Mouse (Mus musculus): ENCODE results near the gene Snx10. TPM values are rescaled to one million over a fixed set of nuclear protein-coding genes. Genes with fewer than 3 reads are reported as not detected.
"Not testable (repeated sequence)": the region's sequence is repeated elsewhere in the genome, so short reads cannot be mapped to it uniquely, and the experiment has no call there.

Gene Snx10
- 44.4 and 61.5 TPM in 2 replicates for polyA plus RNA-seq (2014; fragmentation: Nextera tagmentation; extraction: Ambion mirVana)

- ATAC-seq (peak; percentile 76), DNase-seq (ENCODE audit: low spot score) (peak; percentile 73)
- WGBS, result under 1% methylated on average over 47 of the region's 47 CpGs
- Histone ChIP-seq H3K4me1 (ENCODE audit: control insufficient read depth, insufficient read depth, low read length) (peaks cover 6% of the 10 kb centered on the region; the same call in 1 of the 2 replicates), H3K4me3 (ENCODE audit: low read depth, low read length) (peak within 1 kb of the TSS; percentile 70), H3K27ac (ENCODE audit: low read depth, low read length) (peak within 1 kb of the TSS; percentile 57; the same call in 1 of the 2 replicates), H3K27me3 (replicated peaks; ENCODE audit: control insufficient read depth, insufficient read depth, low read length) (no peaks in the 10 kb centered on the region), H3K36me3 (ENCODE audit: control insufficient read depth, insufficient read depth, low read length) (no peaks in the 10 kb centered on the region), H3K9me3 (replicated peaks; ENCODE audit: control insufficient read depth, low read length) (no peaks in the 10 kb centered on the region), H3K4me2 (ENCODE audit: low read length) (peak within 1 kb of the TSS; percentile 69), H3K9ac (ENCODE audit: low read length) (peak within 1 kb of the TSS; percentile 79)
Observed at GRCm38 (mm10) chr6:51523807-51524320, at the start of gene Snx10. Gene Snx10, plus strand, starts transcription at chr6:51523901.

- Histone ChIP-seq H3K4me3 (ENCODE audit: low read depth, low read length) (no peak overlapping the region), H3K27ac (ENCODE audit: low read depth, low read length) (no peak overlapping the region), H3K9me3 (replicated peaks; ENCODE audit: control insufficient read depth, low read length) (no peaks in the 10 kb centered on the region), H3K4me2 (ENCODE audit: low read length) (no peak overlapping the region), H3K36me3 (ENCODE audit: control insufficient read depth, insufficient read depth, low read length) (peaks cover 77% of the 10 kb centered on the region), H3K9ac (ENCODE audit: low read length) (no peak overlapping the region), H3K27me3 (replicated peaks; ENCODE audit: control insufficient read depth, insufficient read depth, low read length) (no peaks in the 10 kb centered on the region), H3K4me1 (ENCODE audit: control insufficient read depth, insufficient read depth, low read length) (no peaks in the 10 kb centered on the region)
- WGBS, result 93% methylated on average over 4 of the region's 4 CpGs
- DNase-seq (ENCODE audit: low spot score) (no peak), ATAC-seq (no peak)
Observed at GRCm38 (mm10) chr6:51479136-51479731, 44.5 kb upstream of the Snx10 start.

GRCm38 (mm10) chr6:51481548-51481947, 42.2 kb upstream of the Snx10 start:
- no peak overlapping the region for H3K4me3 ChIP-seq (ENCODE audit: low read depth, low read length)
- WGBS, result 94% methylated on average over 8 of the region's 8 CpGs
- peaks cover 63% of the 10 kb centered on the region for H3K36me3 ChIP-seq (ENCODE audit: control insufficient read depth, insufficient read depth, low read length)
- no peaks in the 10 kb centered on the region for H3K27me3 ChIP-seq (replicated peaks; ENCODE audit: control insufficient read depth, insufficient read depth, low read length)
- no peak for ATAC-seq
- H3K9ac ChIP-seq (ENCODE audit: low read length), result no peak overlapping the region
- DNase-seq (ENCODE audit: low spot score), result no peak
- no peak overlapping the region for H3K4me2 ChIP-seq (ENCODE audit: low read length)
- no peak overlapping the region for H3K27ac ChIP-seq (ENCODE audit: low read depth, low read length)
- H3K4me1 ChIP-seq (ENCODE audit: control insufficient read depth, insufficient read depth, low read length), result no peaks in the 10 kb centered on the region
- no peaks in the 10 kb centered on the region for H3K9me3 ChIP-seq (replicated peaks; ENCODE audit: control insufficient read depth, low read length)

GRCm38 (mm10) chr6:51483861-51484260, 39.8 kb upstream of the Snx10 start:
- no peak for DNase-seq (ENCODE audit: low spot score)
- no peak for ATAC-seq
- H3K9ac ChIP-seq (ENCODE audit: low read length), result no peak overlapping the region
- H3K27me3 ChIP-seq (replicated peaks; ENCODE audit: control insufficient read depth, insufficient read depth, low read length), result no peaks in the 10 kb centered on the region
- no peak overlapping the region for H3K27ac ChIP-seq (ENCODE audit: low read depth, low read length)
- no peaks in the 10 kb centered on the region for H3K9me3 ChIP-seq (replicated peaks; ENCODE audit: control insufficient read depth, low read length)
- no peaks in the 10 kb centered on the region for H3K4me1 ChIP-seq (ENCODE audit: control insufficient read depth, insufficient read depth, low read length)
- no peak overlapping the region for H3K4me2 ChIP-seq (ENCODE audit: low read length)
- peaks cover 47% of the 10 kb centered on the region for H3K36me3 ChIP-seq (ENCODE audit: control insufficient read depth, insufficient read depth, low read length)
- 94% methylated on average over 3 of the region's 3 CpGs for WGBS
- H3K4me3 ChIP-seq (ENCODE audit: low read depth, low read length), result no peak overlapping the region

DNA sequence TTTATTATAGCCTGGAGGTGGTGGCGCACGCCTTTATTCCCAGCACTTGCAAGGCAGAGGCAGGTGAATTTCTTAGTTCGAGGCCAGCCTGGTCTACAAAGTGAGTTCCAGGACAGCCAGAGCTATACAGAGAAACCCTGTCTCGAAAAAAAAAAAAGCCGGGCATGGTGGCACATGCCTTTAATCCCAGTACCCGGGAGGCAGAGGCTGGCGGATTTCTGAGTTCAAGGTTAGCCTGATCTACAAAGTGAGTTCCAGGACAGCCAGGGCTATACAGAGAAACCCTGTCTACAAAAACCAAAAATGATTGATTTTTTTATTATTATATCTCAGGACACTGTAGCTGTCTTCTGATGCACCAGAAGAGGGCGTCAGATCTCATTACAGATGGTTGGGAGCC, 39.1 kb upstream of the Snx10 start:
- peaks cover 40% of the 10 kb centered on the region for H3K36me3 ChIP-seq (ENCODE audit: control insufficient read depth, insufficient read depth, low read length)
- not testable (repeated sequence) for H3K9ac ChIP-seq (ENCODE audit: low read length); H3K4me1 ChIP-seq (ENCODE audit: control insufficient read depth, insufficient read depth, low read length); H3K9me3 ChIP-seq (replicated peaks; ENCODE audit: control insufficient read depth, low read length); H3K27me3 ChIP-seq (replicated peaks; ENCODE audit: control insufficient read depth, insufficient read depth, low read length); ATAC-seq; H3K4me2 ChIP-seq (ENCODE audit: low read length); H3K4me3 ChIP-seq (ENCODE audit: low read depth, low read length); DNase-seq (ENCODE audit: low spot score); H3K27ac ChIP-seq (ENCODE audit: low read depth, low read length)
- WGBS, result 89% methylated on average over 8 of the region's 8 CpGs

DNA sequence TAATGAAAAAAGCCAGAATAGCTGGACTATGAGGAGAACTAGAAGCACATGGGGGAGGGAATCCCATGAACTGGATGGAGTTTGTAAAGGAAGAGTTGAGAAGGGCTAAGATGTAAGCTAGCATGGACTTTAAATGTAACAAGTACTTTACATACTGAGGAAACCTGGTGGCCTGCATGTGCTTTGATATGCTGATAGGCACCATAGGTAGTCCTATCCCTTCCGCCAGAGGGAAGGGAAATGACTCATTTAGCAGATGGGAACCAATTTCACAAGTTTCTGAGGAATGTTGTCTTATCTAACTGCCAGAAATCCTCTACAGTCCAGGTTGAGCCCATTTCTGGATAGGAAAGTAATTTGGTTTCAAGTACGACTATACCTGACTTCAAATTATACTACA, 38.1 kb upstream of the Snx10 start:
- H3K4me3 ChIP-seq (ENCODE audit: low read depth, low read length), result no peak overlapping the region
- ATAC-seq, result no peak
- H3K36me3 ChIP-seq (ENCODE audit: control insufficient read depth, insufficient read depth, low read length), result peaks cover 29% of the 10 kb centered on the region
- H3K27ac ChIP-seq (ENCODE audit: low read depth, low read length), result no peak overlapping the region
- no peak overlapping the region for H3K4me2 ChIP-seq (ENCODE audit: low read length)
- H3K27me3 ChIP-seq (replicated peaks; ENCODE audit: control insufficient read depth, insufficient read depth, low read length), result no peaks in the 10 kb centered on the region
- no peak overlapping the region for H3K9ac ChIP-seq (ENCODE audit: low read length)
- no peak for DNase-seq (ENCODE audit: low spot score)
- 71% methylated on average over 2 of the region's 2 CpGs for whole genome bisulfite sequencing
- no peaks in the 10 kb centered on the region for H3K9me3 ChIP-seq (replicated peaks; ENCODE audit: control insufficient read depth, low read length)
- H3K4me1 ChIP-seq (ENCODE audit: control insufficient read depth, insufficient read depth, low read length), result no peaks in the 10 kb centered on the region

- DNase-seq (ENCODE audit: low spot score), result no peak
- ATAC-seq, result no peak
- no peaks in the 10 kb centered on the region for H3K4me1 ChIP-seq (ENCODE audit: control insufficient read depth, insufficient read depth, low read length)
- H3K36me3 ChIP-seq (ENCODE audit: control insufficient read depth, insufficient read depth, low read length), result peaks cover 24% of the 10 kb centered on the region
- H3K27ac ChIP-seq (ENCODE audit: low read depth, low read length), result no peak overlapping the region
- H3K9me3 ChIP-seq (replicated peaks; ENCODE audit: control insufficient read depth, low read length), result no peaks in the 10 kb centered on the region
- H3K27me3 ChIP-seq (replicated peaks; ENCODE audit: control insufficient read depth, insufficient read depth, low read length), result no peaks in the 10 kb centered on the region
- no peak overlapping the region for H3K4me3 ChIP-seq (ENCODE audit: low read depth, low read length)
- no peak overlapping the region for H3K4me2 ChIP-seq (ENCODE audit: low read length)
- WGBS, result 79% methylated on average over 7 of the region's 7 CpGs
- no peak overlapping the region for H3K9ac ChIP-seq (ENCODE audit: low read length)
Observed at GRCm38 (mm10) chr6:51486076-51486710, 37.5 kb upstream of the Snx10 start.

GRCm38 (mm10) chr6:51486731-51487130, 37.0 kb upstream of the Snx10 start:
- DNase-seq (ENCODE audit: low spot score), result no peak
- Histone ChIP-seq H3K27ac (ENCODE audit: low read depth, low read length) (no peak overlapping the region), H3K9ac (ENCODE audit: low read length) (no peak overlapping the region), H3K36me3 (ENCODE audit: control insufficient read depth, insufficient read depth, low read length) (peaks cover 18% of the 10 kb centered on the region), H3K4me1 (ENCODE audit: control insufficient read depth, insufficient read depth, low read length) (no peaks in the 10 kb centered on the region), H3K27me3 (replicated peaks; ENCODE audit: control insufficient read depth, insufficient read depth, low read length) (no peaks in the 10 kb centered on the region), H3K4me2 (ENCODE audit: low read length) (no peak overlapping the region), H3K9me3 (replicated peaks; ENCODE audit: control insufficient read depth, low read length) (no peaks in the 10 kb centered on the region), H3K4me3 (ENCODE audit: low read depth, low read length) (no peak overlapping the region)
- 85% methylated on average over 5 of the region's 5 CpGs for WGBS
- ATAC-seq, result no peak

GRCm38 (mm10) chr6:51489787-51490186, 33.9 kb upstream of the Snx10 start:
- no peaks in the 10 kb centered on the region for H3K36me3 ChIP-seq (ENCODE audit: control insufficient read depth, insufficient read depth, low read length)
- DNase-seq (ENCODE audit: low spot score), result no peak
- no peaks in the 10 kb centered on the region for H3K27me3 ChIP-seq (replicated peaks; ENCODE audit: control insufficient read depth, insufficient read depth, low read length)
- no peaks in the 10 kb centered on the region for H3K9me3 ChIP-seq (replicated peaks; ENCODE audit: control insufficient read depth, low read length)
- H3K4me3 ChIP-seq (ENCODE audit: low read depth, low read length), result no peak overlapping the region
- H3K4me2 ChIP-seq (ENCODE audit: low read length), result no peak overlapping the region
- H3K4me1 ChIP-seq (ENCODE audit: control insufficient read depth, insufficient read depth, low read length), result no peaks in the 10 kb centered on the region
- H3K27ac ChIP-seq (ENCODE audit: low read depth, low read length), result no peak overlapping the region
- H3K9ac ChIP-seq (ENCODE audit: low read length), result no peak overlapping the region
- no peak for ATAC-seq
- WGBS, result 74% methylated on average over 2 of the region's 2 CpGs

All from forebrain, embryonic 14.5 days (tissue).